Mouse (Mus musculus): Measurements from ENCODE around the gene Huwe1. TPM values are rescaled to one million over a fixed set of nuclear protein-coding genes. Genes with fewer than 3 reads are reported as not detected.

Huwe1 gene
- total RNA-seq (2015; ENCODE audit: low replicate concordance): 64.0 and 71.9 TPM in 2 replicates
- 55.3 and 136 TPM in 2 replicates for total RNA-seq (2017; ENCODE audit: low replicate concordance)

- peak; percentile 45 for ATAC-seq (replicated peaks; ENCODE audit: low FRiP score, poor library complexity, severe bottlenecking)
Measured at GRCm38 (mm10) chrX:151800701-151801511, at the start of gene Huwe1. Huwe1 (plus strand) TSS chrX:151800807.

DNA sequence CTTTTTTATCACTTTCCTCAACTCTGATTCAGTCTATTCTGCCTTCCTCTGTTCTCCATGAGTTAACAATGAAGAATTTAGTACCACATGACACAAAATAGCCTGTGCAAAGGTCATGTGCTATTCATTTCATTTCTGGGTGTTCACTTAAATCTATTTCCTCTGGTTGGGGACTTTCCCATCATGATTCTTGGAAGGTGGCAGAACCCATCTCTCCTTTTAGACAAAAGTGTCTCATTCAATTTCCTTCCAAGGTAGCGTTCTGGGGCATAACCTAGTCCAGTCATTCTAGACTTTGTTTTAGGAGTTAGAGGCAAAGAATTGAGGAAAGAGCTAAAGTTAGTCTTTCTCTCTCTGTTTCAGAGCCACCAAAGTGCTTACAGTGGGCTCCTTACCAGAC lies 20.3 kb upstream of the Huwe1 start:
- no peak for ATAC-seq (replicated peaks; ENCODE audit: low FRiP score, poor library complexity, severe bottlenecking)

- no peak for ATAC-seq (replicated peaks; ENCODE audit: low FRiP score, poor library complexity, severe bottlenecking)
Measured at GRCm38 (mm10) chrX:151782939-151783338, 17.7 kb upstream of the Huwe1 start.

- no peak for ATAC-seq (replicated peaks; ENCODE audit: low FRiP score, poor library complexity, severe bottlenecking)
Measured at GRCm38 (mm10) chrX:151792766-151793165, 7.8 kb upstream of the Huwe1 start.

GRCm38 (mm10) chrX:151797970-151798369 lies 2.6 kb upstream of the Huwe1 start:
- no peak for ATAC-seq (replicated peaks; ENCODE audit: low FRiP score, poor library complexity, severe bottlenecking)

DNA sequence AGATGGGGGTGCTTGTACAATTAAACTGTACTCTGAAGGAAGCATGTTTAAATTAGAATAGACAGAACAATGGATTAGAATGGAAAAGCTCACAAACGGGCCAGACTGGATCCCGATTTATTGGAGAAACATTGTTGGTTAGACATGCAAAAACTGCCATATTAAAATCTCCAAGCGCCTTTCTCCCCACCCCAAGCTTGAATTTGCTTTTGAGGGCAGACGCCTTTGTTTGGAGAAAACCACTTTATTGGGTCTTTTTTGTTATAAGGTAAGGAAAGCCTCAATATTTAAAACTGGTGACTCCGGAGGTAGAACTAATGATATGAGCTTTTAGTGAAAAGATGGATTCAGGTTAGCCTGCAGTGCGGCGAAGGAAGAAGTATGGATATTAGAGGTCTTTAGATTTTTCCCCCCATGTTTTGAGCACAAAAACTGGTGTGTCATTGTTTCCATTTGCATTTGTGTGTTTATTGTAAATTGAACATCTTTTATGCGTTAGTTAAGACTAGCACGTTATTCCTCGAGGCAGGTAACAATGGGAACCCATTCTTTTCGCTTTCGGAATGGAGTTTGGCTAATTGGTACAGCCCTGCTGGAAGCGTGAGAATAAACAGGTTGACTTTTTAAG lies 1.8 kb downstream of the Huwe1 start:
- no peak for ATAC-seq (replicated peaks; ENCODE audit: low FRiP score, poor library complexity, severe bottlenecking)

DNA sequence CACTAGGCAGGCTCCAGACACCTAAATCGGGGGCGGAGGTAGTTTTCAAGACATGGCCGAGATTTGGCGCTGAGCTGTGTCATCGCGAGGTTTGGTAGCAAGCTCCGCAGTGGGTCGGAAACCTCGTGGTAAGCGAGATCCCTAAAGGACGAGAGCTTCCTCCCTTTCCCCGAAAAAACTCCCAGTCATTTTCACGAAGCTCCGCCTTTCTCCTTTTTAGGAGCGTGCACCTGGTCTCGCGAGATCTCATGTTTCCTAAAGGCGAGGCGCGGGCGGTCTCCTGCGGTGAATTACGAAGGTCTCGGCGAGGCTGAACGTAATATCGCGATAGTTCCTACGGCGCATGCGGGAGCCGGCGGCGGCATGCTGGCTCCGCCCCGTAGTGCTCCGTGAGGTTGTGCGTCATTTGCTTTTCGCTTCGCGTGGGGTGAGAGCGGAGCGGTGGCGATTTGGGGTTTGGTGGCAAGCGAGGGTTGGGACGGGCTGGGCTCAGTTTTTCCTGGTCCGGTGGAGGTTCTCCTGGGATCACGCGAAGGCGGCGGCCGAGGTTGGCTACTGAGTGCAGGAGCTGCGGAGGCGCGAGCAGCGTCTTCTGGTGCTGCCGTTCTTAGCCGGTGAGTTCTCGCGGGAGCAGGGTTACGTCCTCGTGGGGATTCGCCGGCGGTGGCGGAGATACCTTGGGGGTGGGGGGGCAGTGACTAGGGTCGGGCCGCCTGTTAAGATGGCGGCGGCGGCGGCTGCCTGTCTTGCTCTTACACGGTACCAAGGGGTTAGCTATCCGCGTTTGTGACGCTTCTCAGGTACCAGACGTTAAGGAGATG lies 2.6 kb downstream of the Huwe1 start:
- ATAC-seq (replicated peaks; ENCODE audit: low FRiP score, poor library complexity, severe bottlenecking): peak; percentile 89

DNA sequence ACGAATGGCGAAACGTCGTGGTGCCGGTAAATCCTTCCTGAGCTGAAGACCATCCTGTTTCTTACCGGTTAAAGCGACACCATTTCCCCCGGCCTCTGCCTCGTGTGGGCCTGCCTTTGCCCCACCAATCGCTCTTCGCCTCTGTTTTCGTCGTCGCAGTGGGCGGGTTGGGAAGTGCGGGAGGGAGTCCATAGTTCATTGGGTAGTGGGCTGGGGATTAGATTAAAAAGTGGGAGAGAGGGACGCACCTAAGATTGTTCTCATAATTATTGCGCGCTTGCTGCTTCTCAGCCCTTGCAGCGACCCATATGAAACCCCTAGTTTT lies 3.1 kb downstream of the Huwe1 start:
- peak; percentile 48; the same call in 1 of the 2 replicates for ATAC-seq (replicated peaks; ENCODE audit: low FRiP score, poor library complexity, severe bottlenecking)

DNA sequence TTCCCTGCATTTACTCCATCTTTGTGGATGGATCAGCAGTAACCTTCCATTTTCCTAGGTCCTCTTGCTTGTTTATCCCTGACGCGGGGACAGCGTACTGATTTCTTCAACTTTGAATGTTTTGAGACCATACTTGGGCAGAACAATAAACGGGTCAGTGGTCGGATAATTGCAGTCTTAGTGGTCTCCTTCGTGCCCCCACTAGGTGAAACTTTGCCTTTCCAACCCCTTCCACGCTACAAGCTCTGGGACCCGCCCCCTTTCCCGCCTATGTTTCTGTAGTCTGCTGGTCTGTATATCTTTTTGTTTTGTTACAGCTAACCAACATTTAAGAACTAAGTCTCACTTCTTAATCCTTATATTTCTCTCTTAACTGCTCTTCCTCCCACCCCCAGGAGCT lies 3.8 kb downstream of the Huwe1 start:
- no peak for ATAC-seq (replicated peaks; ENCODE audit: low FRiP score, poor library complexity, severe bottlenecking)

- ATAC-seq (replicated peaks; ENCODE audit: low FRiP score, poor library complexity, severe bottlenecking): no peak
Measured at GRCm38 (mm10) chrX:151811481-151811880, 10.9 kb downstream of the Huwe1 start.

DNA sequence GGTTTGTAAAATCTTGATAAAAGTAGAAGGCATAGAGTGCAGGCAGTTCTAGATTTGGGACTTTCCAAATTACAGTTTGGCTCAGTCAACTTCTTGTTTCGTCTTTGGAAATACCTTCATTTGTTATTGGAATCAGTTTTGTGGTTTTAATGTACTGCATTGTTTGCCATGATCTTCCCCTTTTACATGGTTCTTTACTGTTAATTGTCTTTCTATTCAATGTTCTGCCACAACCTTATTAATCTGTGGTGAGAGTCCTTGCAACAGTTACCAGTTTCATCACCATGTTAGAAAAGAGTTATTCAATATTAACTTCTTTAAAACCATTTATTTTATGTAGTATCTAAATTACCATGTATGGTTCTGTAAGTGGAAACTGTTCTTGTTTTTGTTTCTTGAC lies 13.0 kb downstream of the Huwe1 start:
- no peak for ATAC-seq (replicated peaks; ENCODE audit: low FRiP score, poor library complexity, severe bottlenecking)

GRCm38 (mm10) chrX:151817712-151818111 lies 17.1 kb downstream of the Huwe1 start:
- no peak for ATAC-seq (replicated peaks; ENCODE audit: low FRiP score, poor library complexity, severe bottlenecking)

DNA sequence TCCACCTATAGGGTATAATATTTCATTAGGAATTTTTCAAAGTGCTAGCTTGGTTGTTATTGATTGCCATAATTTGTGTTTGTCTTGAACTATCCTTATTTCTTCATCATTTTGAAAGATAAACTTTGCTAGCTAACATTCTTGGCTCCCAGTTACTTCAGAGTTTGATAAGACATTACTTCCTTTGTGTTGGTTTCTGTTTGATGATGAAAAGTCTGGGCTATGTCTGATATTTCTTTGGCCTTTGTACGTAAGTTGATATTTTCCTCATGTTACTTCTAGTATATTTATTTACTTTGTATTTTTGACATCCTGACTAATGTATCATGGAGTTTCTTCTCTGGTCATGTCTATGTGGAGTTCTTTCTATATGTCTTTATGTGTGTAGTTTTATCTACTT lies 28.4 kb downstream of the Huwe1 start:
- ATAC-seq (replicated peaks; ENCODE audit: low FRiP score, poor library complexity, severe bottlenecking): no peak

DNA sequence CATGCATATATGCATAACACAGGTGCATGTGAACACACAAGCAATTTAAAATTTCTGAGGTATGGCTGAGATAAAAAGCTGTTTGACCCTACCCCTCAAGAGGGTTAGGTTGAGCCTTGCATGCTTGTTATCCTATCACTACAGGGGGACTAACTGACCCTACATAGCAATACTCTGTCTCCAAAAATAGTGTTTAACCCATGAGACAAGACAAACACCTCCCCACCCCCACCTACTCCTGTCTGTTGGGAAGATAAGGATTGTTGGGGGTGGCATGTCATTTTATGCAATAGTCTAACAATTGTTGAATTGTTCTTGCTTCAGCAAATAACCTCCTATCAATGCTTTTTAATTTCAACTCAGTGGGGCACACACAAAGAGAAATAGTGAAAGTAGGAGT lies 30.7 kb downstream of the Huwe1 start:
- no peak for ATAC-seq (replicated peaks; ENCODE audit: low FRiP score, poor library complexity, severe bottlenecking)

DNA sequence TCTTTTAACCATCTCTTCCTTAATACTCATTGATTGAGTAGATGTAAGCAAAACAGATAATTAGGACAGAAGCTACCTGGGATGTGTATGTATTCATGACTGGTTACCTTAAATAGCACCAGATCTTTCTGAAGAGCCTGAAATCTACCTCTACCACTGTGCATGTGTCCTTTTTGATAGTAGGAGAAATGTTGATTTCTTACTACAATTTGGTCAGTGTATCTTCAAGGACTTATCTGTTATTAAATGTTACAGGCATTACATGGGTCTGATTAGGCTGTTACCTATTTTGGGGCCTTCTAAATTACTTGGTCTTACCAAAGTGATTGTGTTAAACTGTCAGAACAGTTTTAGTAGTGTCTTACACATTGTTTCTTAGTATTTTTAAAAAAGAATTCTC lies 32.4 kb downstream of the Huwe1 start:
- no peak for ATAC-seq (replicated peaks; ENCODE audit: low FRiP score, poor library complexity, severe bottlenecking)

- ATAC-seq (replicated peaks; ENCODE audit: low FRiP score, poor library complexity, severe bottlenecking): no peak
Measured at GRCm38 (mm10) chrX:151859436-151859835, 58.8 kb downstream of the Huwe1 start.

GRCm38 (mm10) chrX:151910692-151911091 lies 110.1 kb downstream of the Huwe1 start:
- ATAC-seq (replicated peaks; ENCODE audit: low FRiP score, poor library complexity, severe bottlenecking): no peak

DNA sequence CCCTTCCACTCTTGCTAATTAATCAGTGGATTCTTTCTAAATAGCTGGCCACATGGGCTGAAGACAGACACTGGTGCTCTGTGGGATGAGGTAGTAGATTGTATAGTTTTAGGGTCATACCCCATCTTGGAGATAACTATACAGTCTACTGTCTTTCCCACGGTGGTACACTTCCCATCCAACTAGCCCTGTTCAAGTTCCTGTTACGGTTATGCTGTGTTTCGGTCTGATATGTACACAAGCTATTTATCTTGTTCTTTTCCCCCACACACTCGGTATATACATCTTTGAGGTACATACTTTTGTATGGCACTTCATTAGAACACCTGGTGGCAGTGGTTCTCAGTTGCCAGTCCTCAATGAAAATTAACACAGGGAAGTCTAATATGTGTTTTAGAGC lies 111.7 kb downstream of the Huwe1 start:
- ATAC-seq (replicated peaks; ENCODE audit: low FRiP score, poor library complexity, severe bottlenecking): no peak

- no peak for ATAC-seq (replicated peaks; ENCODE audit: low FRiP score, poor library complexity, severe bottlenecking)
Measured at GRCm38 (mm10) chrX:151929390-151929789, 128.8 kb downstream of the Huwe1 start.

- no peak for ATAC-seq (replicated peaks; ENCODE audit: low FRiP score, poor library complexity, severe bottlenecking)
Measured at GRCm38 (mm10) chrX:151938852-151939251, 138.2 kb downstream of the Huwe1 start.

DNA sequence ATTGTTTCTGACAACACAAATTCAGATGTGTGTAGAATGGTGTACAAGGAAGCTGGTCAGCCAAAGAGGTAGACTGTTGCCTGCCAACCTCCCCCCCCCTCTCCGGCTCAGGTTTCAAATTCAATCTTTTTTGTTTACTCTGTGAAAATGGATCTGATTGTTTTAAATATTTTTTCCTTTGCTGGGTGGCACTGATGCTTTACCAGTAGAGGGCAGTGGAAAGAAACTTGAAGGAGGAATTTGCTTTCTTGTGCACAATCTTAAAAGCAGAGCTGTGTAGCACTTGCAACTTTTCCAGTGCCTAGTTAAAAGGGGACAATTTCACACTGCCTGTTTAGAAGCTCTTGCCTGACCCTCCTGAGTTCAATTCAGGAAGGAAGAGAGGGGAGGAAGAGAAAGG lies 146.4 kb downstream of the Huwe1 start:
- no peak for ATAC-seq (replicated peaks; ENCODE audit: low FRiP score, poor library complexity, severe bottlenecking)
